Mouse (Mus musculus) testis, adult 2 months (tissue): ENCODE results near the gene Zfp36. TPM values are rescaled to one million over a fixed set of nuclear protein-coding genes. Genes with fewer than 3 reads are reported as not detected.

Source experiments
- H3K27ac ChIP-seq: fragments of 200-500 bp; 2 replicates; pipeline ENCODE4 v1.5.1; 2012; ENCODE audit warnings: low read depth, low read length; ENCODE audit not compliant: control insufficient read depth, insufficient read depth
- H3K27me3 ChIP-seq: fragments of 200-500 bp; 2 replicates; pipeline ENCODE4 v1.6.1; 2012; ENCODE audit warnings: mild to moderate bottlenecking, low read length, moderate library complexity; ENCODE audit not compliant: control insufficient read depth, insufficient read depth
- H3K36me3 ChIP-seq: fragments of 200-500 bp; 2 replicates; pipeline ENCODE4 v1.6.1; 2012; ENCODE audit warnings: mild to moderate bottlenecking, low read length; ENCODE audit not compliant: control insufficient read depth, insufficient read depth
- H3K4me1 ChIP-seq: fragments of 200-500 bp; 2 replicates; pipeline ENCODE4 v1.6.1; 2012; ENCODE audit warnings: low read length; ENCODE audit not compliant: control insufficient read depth, insufficient read depth
- H3K4me3 ChIP-seq: fragments of 200-500 bp; 2 replicates; pipeline ENCODE4 v1.5.1; 2012; ENCODE audit warnings: low read depth, mild to moderate bottlenecking, low read length, moderate library complexity, mixed read lengths; ENCODE audit not compliant: control insufficient read depth
- CTCF ChIP-seq: fragments of 200-500 bp; IDR thresholded peaks from 2 replicates; pipeline ENCODE4 v1.5.1; 2012; ENCODE audit warnings: low read depth, mild to moderate bottlenecking, inconsistent platforms, low read length, moderate library complexity; ENCODE audit not compliant: control insufficient read depth, insufficient read depth, insufficient replicate concordance
- POLR2A ChIP-seq: fragments of 200-500 bp; IDR thresholded peaks from 2 replicates; pipeline ENCODE4 v1.6.1; 2012; ENCODE audit warnings: low read depth, mild to moderate bottlenecking, inconsistent platforms, low read length, moderate library complexity; ENCODE audit not compliant: control insufficient read depth
- polyA plus RNA-seq: library from polyadenylated mRNA; depleted of rRNA; stranded (reverse); fragments of >200 nt; gene quantifications from 2 replicates; pipeline ENCODE4 v1.2.3, GENCODE M21; 2012

Zfp36 gene
- polyA plus RNA-seq, 1 experiment = 3.8 TPM

DNA sequence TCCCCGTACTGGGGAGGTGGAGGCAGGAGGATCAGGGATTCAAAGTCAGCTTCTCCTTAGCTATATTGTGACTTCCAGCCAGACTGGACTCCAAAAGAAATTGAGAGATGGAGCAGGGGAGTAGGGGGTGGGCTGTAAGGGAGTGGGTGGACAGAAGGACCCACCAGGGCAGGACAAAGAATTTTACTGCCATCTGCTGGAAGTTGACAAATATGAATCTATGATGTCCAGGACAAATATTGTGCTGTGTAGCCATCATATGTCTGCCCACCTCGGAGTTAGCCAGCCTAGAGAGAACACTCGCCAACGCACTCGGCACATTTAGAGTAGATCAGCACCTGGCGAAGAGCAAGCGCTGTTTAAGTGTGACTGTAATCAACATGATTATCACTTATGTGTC, 31.5 kb downstream of the Zfp36 start:
- H3K36me3 ChIP-seq = no peaks in the 10 kb centered on the region; the same call in 1 of the 2 replicates
- no peak overlapping the region for H3K4me3 ChIP-seq
- no peak overlapping the region for H3K27ac ChIP-seq
- peaks cover 4% of the 10 kb centered on the region for H3K4me1 ChIP-seq
- no peaks in the 10 kb centered on the region for H3K27me3 ChIP-seq
- TF ChIP-seq CTCF (no peak), POLR2A (no peak)

DNA sequence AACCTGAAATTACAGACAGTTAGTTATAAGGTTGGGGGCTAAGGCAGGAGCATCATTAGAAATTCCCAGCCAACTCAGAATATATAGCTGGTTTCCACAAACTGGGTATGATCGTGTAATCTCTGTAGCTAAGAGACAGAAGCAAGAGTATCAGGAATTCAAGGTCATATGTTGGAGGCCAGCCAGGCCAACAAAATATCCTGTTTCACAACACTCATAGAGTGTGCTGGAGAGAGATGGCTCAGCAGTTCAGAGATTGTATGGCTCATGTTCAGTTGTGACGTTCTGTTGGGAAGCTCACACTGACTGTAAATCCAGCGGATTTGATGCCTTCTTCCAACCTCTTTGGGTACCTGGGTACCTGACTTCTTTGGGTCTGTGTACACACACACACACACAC, 32.3 kb downstream of the Zfp36 start:
- TF ChIP-seq CTCF (no peak), POLR2A (no peak)
- Histone ChIP-seq H3K27me3 (no peaks in the 10 kb centered on the region), H3K4me3 (no peak overlapping the region)

DNA sequence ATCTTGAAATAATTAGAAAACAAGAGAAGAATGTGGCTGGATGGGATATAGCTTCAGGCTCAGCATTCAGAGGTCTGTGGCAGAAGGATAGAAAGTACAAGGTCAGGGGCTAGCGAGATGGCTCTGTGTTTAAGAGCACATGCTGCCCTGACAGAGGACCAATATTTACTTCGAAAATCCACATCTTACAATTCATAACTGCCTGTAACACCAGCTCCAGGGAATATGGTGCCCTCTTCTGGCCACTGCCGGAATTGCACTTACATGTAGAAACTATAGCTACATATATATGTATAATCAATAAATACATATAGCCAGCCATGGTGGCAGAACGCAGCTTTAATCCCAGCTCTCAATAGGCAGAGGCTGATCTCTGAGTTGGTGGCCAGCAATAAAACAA, 35.4 kb downstream of the Zfp36 start:
- Histone ChIP-seq H3K4me3 (no peak overlapping the region), H3K27ac (peak overlapping the region; percentile 44; the same call in 1 of the 2 replicates), H3K4me1 (peaks cover 13% of the 10 kb centered on the region), H3K27me3 (no peaks in the 10 kb centered on the region), H3K36me3 (no peaks in the 10 kb centered on the region)
- TF ChIP-seq POLR2A (no peak), CTCF (peak; percentile 18; the same call in 1 of the 2 replicates)

More for the DNA sequence above, 32.3 kb downstream of the Zfp36 start:
- Histone ChIP-seq H3K4me1 (peaks cover 4% of the 10 kb centered on the region), H3K27ac (peak overlapping the region; percentile 71), H3K36me3 (no peaks in the 10 kb centered on the region)

DNA sequence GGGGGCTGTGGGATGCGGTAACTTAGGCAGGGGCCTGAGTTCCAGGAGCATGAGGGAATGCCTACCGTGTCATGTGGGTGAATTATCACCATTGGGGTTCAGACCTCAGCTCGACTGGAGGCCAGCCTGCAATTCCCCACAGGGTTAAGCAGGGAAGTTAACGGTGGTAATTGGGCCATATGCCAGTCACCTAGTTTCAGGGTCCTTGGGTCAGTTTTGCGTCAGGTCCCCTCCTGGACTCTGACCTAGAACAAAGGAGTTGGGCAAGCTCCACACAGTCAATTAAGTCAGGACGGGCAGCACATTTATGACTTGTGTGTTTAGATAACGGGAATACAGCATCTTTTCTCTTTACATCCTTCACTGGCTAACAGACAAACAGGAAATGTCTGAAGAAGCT, 38.7 kb downstream of the Zfp36 start:
- Histone ChIP-seq H3K4me3 (no peak overlapping the region), H3K27ac (no peak overlapping the region), H3K27me3 (no peaks in the 10 kb centered on the region), H3K36me3 (no peaks in the 10 kb centered on the region), H3K4me1 (peaks cover 15% of the 10 kb centered on the region)
- no peak for TF ChIP-seq POLR2A
- no peak for TF ChIP-seq CTCF

DNA sequence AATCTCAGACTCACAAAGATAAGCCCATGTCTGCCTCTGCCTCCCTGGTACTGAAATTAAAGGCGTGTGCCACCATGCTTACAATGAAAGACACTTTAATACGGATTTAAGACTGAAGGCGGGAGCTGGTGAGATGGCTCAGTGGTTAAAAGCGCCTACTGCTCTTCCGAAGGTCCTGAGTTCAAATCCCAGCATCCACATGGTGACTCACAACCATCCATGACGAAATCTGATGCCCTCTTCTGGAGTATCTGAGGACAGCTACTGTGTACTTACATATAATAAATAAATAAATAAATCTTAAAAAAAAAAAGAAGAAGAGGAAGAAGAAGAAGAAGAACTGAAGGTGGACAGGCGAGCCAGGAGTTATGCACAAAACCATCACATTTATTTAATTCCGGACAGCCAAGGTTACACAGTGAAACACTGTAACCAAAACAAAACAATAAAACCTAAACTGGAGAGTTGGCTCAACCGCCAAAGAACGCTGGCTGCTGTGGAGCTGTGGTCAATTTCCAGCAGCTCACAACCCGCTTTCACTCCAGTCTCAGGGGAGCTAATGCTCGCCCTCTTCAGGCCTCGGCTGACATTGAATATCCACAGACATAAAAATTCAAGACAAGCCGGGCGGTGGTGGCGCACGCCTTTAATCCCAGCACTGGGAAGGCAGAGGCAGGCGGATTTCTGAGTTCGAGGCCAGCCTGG, 40.7 kb downstream of the Zfp36 start:
- Histone ChIP-seq H3K4me1 (peaks cover 15% of the 10 kb centered on the region), H3K27me3 (no peaks in the 10 kb centered on the region), H3K4me3 (peak overlapping the region; percentile 100), H3K27ac (peak overlapping the region; percentile 95), H3K36me3 (no peaks in the 10 kb centered on the region; the same call in 1 of the 2 replicates)
- peak; percentile 4; the same call in 1 of the 2 replicates for TF ChIP-seq CTCF
- no peak for TF ChIP-seq POLR2A

DNA sequence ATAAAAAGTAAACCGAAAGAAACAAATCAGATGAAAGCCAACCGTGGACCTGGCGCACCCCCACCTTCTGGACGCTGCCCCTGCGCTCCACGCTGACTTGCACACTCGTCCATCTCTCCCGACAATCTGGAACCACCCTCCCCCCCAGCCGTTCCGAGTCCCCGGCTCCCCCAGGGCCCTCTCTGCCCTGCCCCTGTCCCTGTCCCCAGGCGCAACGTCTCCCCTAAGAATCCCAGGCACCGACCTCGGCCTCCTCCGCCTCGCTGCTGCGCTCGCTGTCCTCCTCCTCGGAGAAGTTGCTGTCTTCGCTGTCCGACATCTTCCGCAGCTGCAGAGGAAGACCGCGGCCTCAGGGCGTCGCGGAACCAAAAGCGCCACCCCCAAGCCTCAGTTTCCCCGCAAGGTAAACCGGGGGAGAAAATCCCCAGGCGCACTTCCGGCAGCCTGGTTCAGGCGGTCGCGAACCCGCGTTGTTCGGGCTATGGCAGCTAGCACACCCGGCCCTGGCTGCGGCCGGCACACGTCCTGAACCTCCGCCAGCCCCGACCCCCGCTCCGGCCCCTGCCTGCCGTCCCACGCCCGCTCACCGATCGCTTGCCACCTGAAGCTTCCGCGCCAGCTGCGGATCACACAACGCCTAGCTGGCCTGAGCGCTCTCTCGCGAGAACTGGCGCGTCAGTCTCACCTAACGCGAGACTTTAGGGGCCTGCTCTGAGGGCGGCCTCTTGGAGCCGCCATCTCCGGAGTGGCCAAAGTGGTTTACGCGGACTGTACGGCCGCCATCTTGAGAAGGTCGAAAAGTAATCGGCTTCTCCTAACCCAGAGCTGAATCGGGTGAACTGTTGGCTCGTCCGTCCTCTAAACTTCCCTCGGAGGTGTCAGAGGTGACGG, 41.7 kb downstream of the Zfp36 start, which contains the start of gene Supt5:
TSS of gene Supt5 (minus strand) at position 639 of the 891 bp plus-strand sequence.
- TF ChIP-seq POLR2A (peak; percentile 97), CTCF (no peak)
- peaks cover 15% of the 10 kb centered on the region for H3K4me1 ChIP-seq
- H3K4me3 ChIP-seq = peak within 1 kb of the TSS; percentile 100

DNA sequence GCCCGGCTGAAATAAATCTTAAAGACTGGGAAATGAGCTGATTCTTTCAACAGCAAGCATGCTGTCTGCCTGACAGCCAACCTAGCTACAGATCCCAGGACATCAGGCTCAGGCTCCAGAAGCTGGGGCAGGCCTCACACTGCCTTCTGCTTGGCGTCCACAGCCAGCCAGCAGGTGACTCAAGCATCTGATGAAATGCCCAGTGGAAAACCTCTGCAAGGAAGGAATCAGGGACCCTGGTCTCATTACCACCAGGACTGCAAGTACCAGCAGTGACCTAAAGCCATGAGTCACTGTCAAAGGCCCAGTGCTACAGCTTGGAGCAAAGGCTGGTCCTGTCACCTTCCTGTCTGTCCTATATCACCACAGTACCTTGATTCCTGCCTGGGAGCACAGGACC, 44.6 kb downstream of the Zfp36 start:
- Histone ChIP-seq H3K27ac (no peak overlapping the region), H3K36me3 (peaks cover under 1% of the 10 kb centered on the region; the same call in 1 of the 2 replicates), H3K4me3 (no peak overlapping the region), H3K27me3 (no peaks in the 10 kb centered on the region), H3K4me1 (peaks cover 6% of the 10 kb centered on the region)
- no peak for TF ChIP-seq POLR2A
- TF ChIP-seq CTCF = no peak

More for the DNA sequence above, 41.7 kb downstream of the Zfp36 start, which contains the start of gene Supt5:
- Histone ChIP-seq H3K36me3 (no peaks in the 10 kb centered on the region; the same call in 1 of the 2 replicates), H3K27ac (peak within 1 kb of the TSS; percentile 96), H3K27me3 (no peaks in the 10 kb centered on the region)
